Mouse (Mus musculus) embryonic facial prominence, embryonic 15.5 days (tissue): ENCODE measurements around the gene Gpt2. TPM values are rescaled to one million over a fixed set of nuclear protein-coding genes. Genes with fewer than 3 reads are reported as not detected.

Source experiments
- ATAC-seq: fragments of 200-750 bp; cut with Nextera tagmentation; 2 replicates; pipeline ENCODE4 v1.8.0; 2017; ENCODE audit warnings: low read depth, moderate TSS enrichment; ENCODE audit not compliant: insufficient number of reproducible peaks, low FRiP score, low TSS enrichment
- H3K27ac ChIP-seq: fragments of 300-500 bp; sonication (generic); replicated peaks from 2 replicates; pipeline ENCODE4 v1.5.1; 2015; ENCODE audit warnings: mild to moderate bottlenecking, inconsistent platforms
- H3K27me3 ChIP-seq: fragments of 300-500 bp; sonication (generic); 2 replicates; pipeline ENCODE4 v1.6.1; 2015; ENCODE audit warnings: inconsistent platforms
- H3K36me3 ChIP-seq: fragments of 300-500 bp; sonication (generic); 2 replicates; pipeline ENCODE4 v1.6.1; 2015; ENCODE audit warnings: mild to moderate bottlenecking, inconsistent platforms
- H3K4me1 ChIP-seq: fragments of 300-500 bp; sonication (generic); 2 replicates; pipeline ENCODE4 v1.6.1; 2015; ENCODE audit warnings: inconsistent platforms
- H3K4me2 ChIP-seq: fragments of 300-500 bp; sonication (generic); replicated peaks from 2 replicates; pipeline ENCODE4 v1.6.1; 2015; ENCODE audit warnings: mild to moderate bottlenecking, inconsistent platforms
- H3K4me3 ChIP-seq: fragments of 300-500 bp; sonication (generic); replicated peaks from 2 replicates; pipeline ENCODE4 v1.5.1; 2015; ENCODE audit warnings: mild to moderate bottlenecking, inconsistent platforms
- H3K9ac ChIP-seq: fragments of 300-500 bp; sonication (generic); 2 replicates; pipeline ENCODE4 v1.6.1; 2015; ENCODE audit warnings: inconsistent platforms
- H3K9me3 ChIP-seq: fragments of 300-500 bp; sonication (generic); replicated peaks from 2 replicates; pipeline ENCODE4 v1.6.1; 2016; ENCODE audit warnings: inconsistent platforms
- WGBS: fragments of 180-500 bp; shearing (Covaris S2); methylation state at CpG from one replicate; pipeline ENCODE4 v1.1.7; 2015; 5-methylcytosine and 5-hydroxymethylcytosine counted together
- polyA plus RNA-seq: library from polyadenylated mRNA; unstranded; fragments of >200 nt; fragmentation: Nextera tagmentation; extraction: Ambion mirVana; gene quantifications from 2 replicates; pipeline ENCODE4 v1.2.1, GENCODE M21; 2015

Gpt2 gene
- polyA plus RNA-seq, 1 experiment from 2014 or later = 34.2 TPM

- Histone ChIP-seq H3K4me2 (no peak overlapping the region), H3K27ac (no peak overlapping the region), H3K36me3 (no peaks in the 10 kb centered on the region), H3K4me3 (no peak overlapping the region), H3K4me1 (peaks cover under 1% of the 10 kb centered on the region; the same call in 1 of the 2 replicates), H3K9ac (no peak overlapping the region), H3K27me3 (no peaks in the 10 kb centered on the region), H3K9me3 (no peaks in the 10 kb centered on the region)
- ATAC-seq = no peak
- 73% methylated on average over 20 of the region's 20 CpGs for WGBS
Measured at GRCm38 (mm10) chr8:85487906-85488620, 4.3 kb upstream of the Gpt2 start.

DNA sequence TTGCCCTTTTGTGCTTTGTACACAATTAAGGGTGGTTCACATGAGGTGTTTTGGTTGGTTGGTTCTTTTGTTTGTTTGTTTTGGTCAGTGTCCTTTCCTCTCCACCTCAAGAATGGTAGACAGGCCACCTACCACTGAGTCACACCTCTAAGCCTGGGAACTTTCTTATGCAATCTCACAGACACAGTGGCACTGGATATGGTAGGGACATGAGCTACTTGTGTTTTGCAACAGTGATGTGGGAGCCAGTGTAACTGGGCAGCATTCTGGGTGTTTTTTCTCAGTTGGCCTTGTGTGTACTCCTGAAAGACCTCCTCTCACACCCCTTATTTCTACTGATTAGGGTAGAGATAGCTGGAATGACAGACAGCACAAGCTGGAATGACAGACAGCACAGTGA is 3.7 kb upstream of the Gpt2 start:
- Histone ChIP-seq H3K4me2 (no peak overlapping the region), H3K27me3 (no peaks in the 10 kb centered on the region), H3K4me3 (no peak overlapping the region), H3K36me3 (no peaks in the 10 kb centered on the region), H3K9me3 (no peaks in the 10 kb centered on the region), H3K27ac (no peak overlapping the region), H3K4me1 (peaks cover 6% of the 10 kb centered on the region), H3K9ac (no peak overlapping the region)
- ATAC-seq = no peak

DNA sequence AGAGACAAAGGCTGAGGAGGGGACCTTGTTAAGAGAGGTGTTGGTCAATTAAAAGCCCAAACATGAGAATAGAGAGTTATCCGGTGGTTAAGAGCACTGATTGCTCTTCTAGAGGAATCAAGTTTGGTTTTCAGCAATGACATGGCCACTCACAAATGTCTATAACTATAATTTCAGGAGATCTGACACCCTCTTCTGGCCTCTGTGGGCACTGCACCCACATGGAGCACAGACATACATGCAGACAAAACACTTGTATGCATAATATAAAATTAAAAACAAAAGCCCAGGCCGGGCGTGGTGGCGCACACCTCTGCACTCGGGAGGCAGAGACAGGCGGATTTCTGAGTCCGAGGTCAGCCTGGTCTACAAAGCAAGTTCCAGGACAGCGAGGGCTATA is 2.8 kb upstream of the Gpt2 start:
- 96% methylated on average over 8 of the region's 8 CpGs for WGBS
- Histone ChIP-seq H3K27me3 (no peaks in the 10 kb centered on the region), H3K27ac (no peak overlapping the region), H3K9me3 (no peaks in the 10 kb centered on the region), H3K9ac (no peak overlapping the region), H3K4me3 (no peak overlapping the region), H3K36me3 (no peaks in the 10 kb centered on the region), H3K4me1 (peaks cover 11% of the 10 kb centered on the region), H3K4me2 (no peak overlapping the region)
- no peak for ATAC-seq

DNA sequence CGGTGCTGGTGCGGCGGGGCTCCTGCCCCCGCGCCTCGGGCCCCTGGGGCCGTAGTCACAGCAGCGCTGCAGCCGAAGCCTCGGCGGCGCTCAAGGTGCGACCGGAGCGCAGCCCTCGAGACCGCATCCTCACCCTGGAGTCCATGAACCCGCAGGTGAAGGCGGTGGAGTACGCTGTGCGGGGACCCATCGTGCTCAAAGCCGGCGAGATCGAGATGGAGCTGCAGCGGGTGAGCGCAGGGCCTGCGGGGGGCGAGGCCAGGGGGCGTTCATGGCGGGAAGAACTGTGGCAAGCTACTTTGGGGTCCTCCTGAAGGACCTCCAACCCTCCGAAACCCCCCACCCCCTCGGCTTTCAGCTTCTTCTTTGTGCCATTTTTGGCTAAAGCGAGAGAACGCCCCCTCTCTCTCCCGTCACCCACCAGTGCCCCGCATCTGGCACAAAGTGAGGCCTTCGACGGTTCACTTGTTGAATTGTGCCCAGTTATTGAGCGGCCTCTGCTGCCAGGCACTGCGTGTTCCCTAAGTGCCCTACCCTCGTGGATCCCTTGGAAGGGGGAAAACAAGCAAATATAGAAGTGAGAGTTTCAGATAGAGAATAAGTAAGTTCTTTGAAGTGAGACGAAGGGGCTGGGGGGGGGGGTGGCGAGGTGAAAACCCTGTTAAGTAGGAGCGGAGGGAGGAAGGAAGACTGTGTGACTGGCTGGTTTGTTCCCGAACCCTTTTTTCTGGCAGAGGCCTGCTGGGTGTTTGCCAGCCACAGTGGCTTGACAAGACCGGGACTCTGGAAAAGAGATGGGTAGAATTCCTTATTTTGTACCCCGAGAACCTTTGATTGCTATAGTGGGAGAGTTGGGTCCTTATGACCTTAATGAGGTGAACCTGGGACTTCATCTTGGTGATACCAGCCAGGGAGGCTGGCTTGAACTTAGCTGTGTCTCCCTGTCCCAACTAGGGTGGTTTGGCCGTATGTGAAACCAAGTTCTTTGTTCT is 860 bp downstream of the Gpt2 start:
- Histone ChIP-seq H3K27me3 (no peaks in the 10 kb centered on the region), H3K36me3 (no peaks in the 10 kb centered on the region), H3K4me2 (peak overlapping the region; percentile 94), H3K4me1 (peaks cover 11% of the 10 kb centered on the region), H3K9ac (peak overlapping the region; percentile 71), H3K4me3 (peak overlapping the region; percentile 87), H3K27ac (peak overlapping the region; percentile 49; the same call in 1 of the 2 replicates), H3K9me3 (no peaks in the 10 kb centered on the region)
- peak; percentile 32; the same call in 1 of the 2 replicates for ATAC-seq
- WGBS = 6% methylated on average over 49 of the region's 49 CpGs

- no peak overlapping the region for H3K4me3 ChIP-seq
- H3K4me1 ChIP-seq = peaks cover 19% of the 10 kb centered on the region
- H3K4me2 ChIP-seq = no peak overlapping the region
- no peaks in the 10 kb centered on the region for H3K36me3 ChIP-seq
- no peak overlapping the region for H3K9ac ChIP-seq
- no peaks in the 10 kb centered on the region for H3K9me3 ChIP-seq
- no peak for ATAC-seq
- H3K27me3 ChIP-seq = no peaks in the 10 kb centered on the region
- 66% methylated on average over 5 of the region's 5 CpGs for WGBS
- no peak overlapping the region for H3K27ac ChIP-seq
Measured at GRCm38 (mm10) chr8:85496125-85496524, 3.7 kb downstream of the Gpt2 start.

DNA sequence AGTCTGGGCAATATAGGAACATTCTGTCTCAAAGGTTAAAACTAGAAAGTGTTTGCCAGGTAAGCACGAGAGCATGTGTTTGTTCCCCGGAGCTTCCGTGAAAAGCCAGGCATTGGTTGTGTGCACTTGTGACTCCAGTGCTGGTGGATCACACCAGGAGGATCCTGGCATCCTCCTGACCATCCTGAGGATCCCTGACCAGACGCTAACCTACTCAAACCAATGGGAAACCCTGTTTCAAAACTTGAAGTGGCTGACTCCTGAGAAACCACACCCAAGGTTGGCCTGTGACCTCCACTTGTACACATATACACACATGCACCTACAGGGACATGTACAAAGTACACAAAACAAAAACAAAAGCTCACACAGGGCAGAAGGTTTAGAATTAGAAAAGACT is 4.4 kb downstream of the Gpt2 start:
- H3K27ac ChIP-seq = no peak overlapping the region
- H3K4me3 ChIP-seq = no peak overlapping the region
- no peaks in the 10 kb centered on the region for H3K27me3 ChIP-seq
- H3K4me1 ChIP-seq = peaks cover 23% of the 10 kb centered on the region
- no peaks in the 10 kb centered on the region for H3K36me3 ChIP-seq
- no peak overlapping the region for H3K9ac ChIP-seq
- 87% methylated on average over 4 of the region's 4 CpGs for WGBS
- no peak overlapping the region for H3K4me2 ChIP-seq
- no peak for ATAC-seq
- no peaks in the 10 kb centered on the region for H3K9me3 ChIP-seq

DNA sequence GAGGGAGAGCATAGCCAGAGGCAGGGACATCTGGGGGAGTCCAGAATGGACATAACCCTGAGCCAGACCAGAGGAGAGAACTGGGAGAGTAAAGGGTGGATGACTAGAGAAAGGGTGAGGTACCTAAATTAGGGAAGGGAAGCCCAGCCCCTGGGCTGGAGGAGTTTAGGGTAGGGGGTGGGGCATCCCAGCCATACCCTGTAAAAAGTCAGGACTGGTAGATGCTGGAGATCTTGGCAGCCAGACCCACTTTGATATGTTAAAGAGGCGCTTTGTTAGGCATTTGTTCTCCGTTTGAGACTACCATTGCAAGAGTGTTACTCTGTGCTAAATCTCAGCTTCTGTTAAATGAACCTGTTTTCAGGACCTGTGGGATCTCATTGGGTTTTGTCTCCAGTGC is 6.2 kb downstream of the Gpt2 start:
- Histone ChIP-seq H3K9ac (no peak overlapping the region), H3K9me3 (no peaks in the 10 kb centered on the region), H3K4me3 (no peak overlapping the region), H3K27me3 (no peaks in the 10 kb centered on the region), H3K36me3 (no peaks in the 10 kb centered on the region), H3K27ac (no peak overlapping the region), H3K4me1 (peaks cover 22% of the 10 kb centered on the region), H3K4me2 (no peak overlapping the region)
- 38% methylated on average over 2 of the region's 2 CpGs for WGBS
- ATAC-seq = no peak

- 90% methylated on average over 10 of the region's 10 CpGs for WGBS
- Histone ChIP-seq H3K36me3 (peaks cover 4% of the 10 kb centered on the region; the same call in 1 of the 2 replicates), H3K4me2 (no peak overlapping the region), H3K27ac (no peak overlapping the region), H3K4me1 (peaks cover 16% of the 10 kb centered on the region), H3K4me3 (no peak overlapping the region), H3K27me3 (no peaks in the 10 kb centered on the region), H3K9me3 (no peaks in the 10 kb centered on the region), H3K9ac (no peak overlapping the region)
- ATAC-seq = no peak
Measured at GRCm38 (mm10) chr8:85500460-85500859, 8.1 kb downstream of the Gpt2 start.

GRCm38 (mm10) chr8:85500955-85501685 is 8.7 kb downstream of the Gpt2 start:
- peak overlapping the region; percentile 39; the same call in 1 of the 2 replicates for H3K27ac ChIP-seq
- ATAC-seq = no peak
- no peaks in the 10 kb centered on the region for H3K9me3 ChIP-seq
- H3K9ac ChIP-seq = no peak overlapping the region
- no peaks in the 10 kb centered on the region for H3K27me3 ChIP-seq
- H3K36me3 ChIP-seq = peaks cover 10% of the 10 kb centered on the region
- H3K4me1 ChIP-seq = peaks cover 16% of the 10 kb centered on the region
- 73% methylated on average over 11 of the region's 11 CpGs for WGBS
- H3K4me2 ChIP-seq = no peak overlapping the region
- no peak overlapping the region for H3K4me3 ChIP-seq

DNA sequence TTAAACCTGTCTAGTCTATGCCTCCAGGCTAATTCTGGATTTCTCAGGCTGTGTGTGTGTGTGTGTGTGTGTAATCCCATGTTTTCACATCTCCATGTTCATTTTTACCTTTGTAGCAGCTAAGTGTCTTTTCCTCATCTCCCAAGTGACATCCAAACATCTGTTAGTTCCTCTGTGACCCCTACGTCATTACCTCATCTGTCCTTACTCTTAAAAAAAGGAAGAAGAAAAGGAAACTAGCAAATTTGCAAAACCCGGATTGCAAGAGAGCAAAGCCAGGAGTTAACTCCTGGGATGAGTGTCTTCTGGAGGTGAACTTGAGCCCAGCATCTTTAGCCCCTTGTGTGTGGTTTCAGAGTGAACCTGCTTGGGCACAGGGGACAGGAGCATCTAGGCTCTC is 10.0 kb downstream of the Gpt2 start:
- Histone ChIP-seq H3K4me3 (no peak overlapping the region), H3K27ac (no peak overlapping the region), H3K27me3 (no peaks in the 10 kb centered on the region), H3K9me3 (no peaks in the 10 kb centered on the region), H3K36me3 (peaks cover 19% of the 10 kb centered on the region), H3K4me1 (peaks cover 16% of the 10 kb centered on the region), H3K4me2 (no peak overlapping the region), H3K9ac (no peak overlapping the region)
- ATAC-seq = no peak
- 56% methylated on average over 2 of the region's 2 CpGs for WGBS

GRCm38 (mm10) chr8:85503065-85503464 is 10.7 kb downstream of the Gpt2 start:
- H3K4me3 ChIP-seq = no peak overlapping the region
- no peak overlapping the region for H3K4me2 ChIP-seq
- H3K27ac ChIP-seq = no peak overlapping the region
- H3K9me3 ChIP-seq = no peaks in the 10 kb centered on the region
- peaks cover 25% of the 10 kb centered on the region for H3K36me3 ChIP-seq
- 51% methylated on average over 3 of the region's 3 CpGs for WGBS
- ATAC-seq = peak; percentile 61
- no peak overlapping the region for H3K9ac ChIP-seq
- H3K27me3 ChIP-seq = no peaks in the 10 kb centered on the region
- peaks cover 16% of the 10 kb centered on the region for H3K4me1 ChIP-seq
